Mouse (Mus musculus): ENCODE data around the gene Tsc1. TPM values are rescaled to one million over a fixed set of nuclear protein-coding genes. Genes with fewer than 3 reads are reported as not detected.

Gene Tsc1
- polyA plus RNA-seq, 1 experiment from 2014 or later, result 14.2 TPM

GRCm38 (mm10) chr2:28681718-28682117 is 40.7 kb downstream of the Tsc1 start:
- H3K27me3 ChIP-seq (ENCODE audit: control insufficient read depth, insufficient read depth, low read length), result no peaks in the 10 kb centered on the region
- no peaks in the 10 kb centered on the region for H3K9me3 ChIP-seq (replicated peaks; ENCODE audit: control insufficient read depth, low read length)
- peaks cover 21% of the 10 kb centered on the region for H3K36me3 ChIP-seq (ENCODE audit: control insufficient read depth, insufficient read depth, low read length)
- no peaks in the 10 kb centered on the region for H3K4me1 ChIP-seq (ENCODE audit: control insufficient read depth, insufficient read depth, low read length)
- WGBS (ENCODE audit: insufficient replicate concordance), result 91% methylated on average over 4 of the region's 4 CpGs
- H3K27ac ChIP-seq (ENCODE audit: low read depth, low read length), result no peak overlapping the region
- no peak overlapping the region for H3K9ac ChIP-seq (ENCODE audit: low read depth, low read length)
- no peak overlapping the region for H3K4me3 ChIP-seq (ENCODE audit: low read depth, low read length)
- ATAC-seq (replicated peaks; ENCODE audit: insufficient number of reproducible peaks, low FRiP score, low TSS enrichment), result no peak
- H3K4me2 ChIP-seq, result no peak overlapping the region

DNA sequence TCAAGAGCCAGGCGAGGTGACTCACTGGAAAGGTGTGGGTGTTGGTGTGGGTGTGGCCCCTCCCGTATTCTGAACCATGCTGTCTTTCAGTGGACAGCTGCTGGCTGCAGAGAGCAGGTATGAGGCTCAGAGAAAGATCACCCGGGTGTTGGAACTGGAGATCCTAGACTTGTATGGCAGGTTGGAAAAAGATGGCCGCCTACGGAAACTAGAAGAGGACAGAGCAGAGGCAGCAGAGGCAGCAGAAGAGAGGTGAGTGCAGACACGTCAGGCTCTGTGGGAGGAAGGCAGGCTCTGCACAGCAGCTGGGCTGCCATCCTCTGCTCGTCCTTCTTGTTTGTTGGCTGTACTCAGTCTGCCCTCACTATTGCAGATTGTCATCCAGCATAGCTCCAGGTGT is 44.9 kb downstream of the Tsc1 start:
- Histone ChIP-seq H3K36me3 (ENCODE audit: control insufficient read depth, insufficient read depth, low read length) (peaks cover 17% of the 10 kb centered on the region), H3K4me3 (ENCODE audit: low read depth, low read length) (no peak overlapping the region), H3K27ac (ENCODE audit: low read depth, low read length) (no peak overlapping the region), H3K9ac (ENCODE audit: low read depth, low read length) (no peak overlapping the region), H3K9me3 (replicated peaks; ENCODE audit: control insufficient read depth, low read length) (no peaks in the 10 kb centered on the region), H3K4me2 (no peak overlapping the region), H3K27me3 (ENCODE audit: control insufficient read depth, insufficient read depth, low read length) (no peaks in the 10 kb centered on the region), H3K4me1 (ENCODE audit: control insufficient read depth, insufficient read depth, low read length) (no peaks in the 10 kb centered on the region)
- WGBS (ENCODE audit: insufficient replicate concordance), result 85% methylated on average over 7 of the region's 7 CpGs
- ATAC-seq (replicated peaks; ENCODE audit: insufficient number of reproducible peaks, low FRiP score, low TSS enrichment), result no peak

DNA sequence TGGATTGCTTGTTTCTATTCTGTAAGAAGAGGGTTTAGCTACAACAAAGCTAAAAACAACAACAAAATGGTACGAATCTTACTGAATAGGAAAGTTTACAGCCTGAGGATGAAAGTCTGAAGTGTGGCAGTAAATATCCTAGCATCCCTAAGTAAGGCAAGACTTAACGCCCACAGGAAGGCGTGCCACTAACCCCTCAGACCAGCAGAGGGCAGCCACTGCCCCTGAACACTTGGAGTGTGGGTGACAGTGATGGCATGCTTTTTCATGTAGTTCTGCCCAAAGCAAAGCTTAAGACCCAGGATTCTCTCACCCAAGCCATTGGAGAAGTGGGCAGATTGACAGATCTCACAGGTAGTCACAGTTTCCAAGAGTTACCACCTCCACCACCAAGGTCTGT is 47.4 kb downstream of the Tsc1 start:
- peaks cover 12% of the 10 kb centered on the region for H3K36me3 ChIP-seq (ENCODE audit: control insufficient read depth, insufficient read depth, low read length)
- ATAC-seq (replicated peaks; ENCODE audit: insufficient number of reproducible peaks, low FRiP score, low TSS enrichment), result no peak
- 32% methylated on average over 3 of the region's 3 CpGs for WGBS (ENCODE audit: insufficient replicate concordance)
- H3K27ac ChIP-seq (ENCODE audit: low read depth, low read length), result no peak overlapping the region
- no peaks in the 10 kb centered on the region for H3K4me1 ChIP-seq (ENCODE audit: control insufficient read depth, insufficient read depth, low read length)
- no peaks in the 10 kb centered on the region for H3K9me3 ChIP-seq (replicated peaks; ENCODE audit: control insufficient read depth, low read length)
- no peak overlapping the region for H3K9ac ChIP-seq (ENCODE audit: low read depth, low read length)
- no peak overlapping the region for H3K4me3 ChIP-seq (ENCODE audit: low read depth, low read length)
- H3K27me3 ChIP-seq (ENCODE audit: control insufficient read depth, insufficient read depth, low read length), result no peaks in the 10 kb centered on the region
- no peak overlapping the region for H3K4me2 ChIP-seq

GRCm38 (mm10) chr2:28692692-28693091 is 51.7 kb downstream of the Tsc1 start:
- H3K9ac ChIP-seq (ENCODE audit: low read depth, low read length), result no peak overlapping the region
- H3K4me1 ChIP-seq (ENCODE audit: control insufficient read depth, insufficient read depth, low read length), result no peaks in the 10 kb centered on the region
- no peaks in the 10 kb centered on the region for H3K9me3 ChIP-seq (replicated peaks; ENCODE audit: control insufficient read depth, low read length)
- H3K27ac ChIP-seq (ENCODE audit: low read depth, low read length), result no peak overlapping the region
- H3K4me2 ChIP-seq, result no peak overlapping the region
- no peak for ATAC-seq (replicated peaks; ENCODE audit: insufficient number of reproducible peaks, low FRiP score, low TSS enrichment)
- H3K4me3 ChIP-seq (ENCODE audit: low read depth, low read length), result no peak overlapping the region
- H3K27me3 ChIP-seq (ENCODE audit: control insufficient read depth, insufficient read depth, low read length), result no peaks in the 10 kb centered on the region
- WGBS (ENCODE audit: insufficient replicate concordance), result 84% methylated on average over 9 of the region's 9 CpGs
- H3K36me3 ChIP-seq (ENCODE audit: control insufficient read depth, insufficient read depth, low read length), result no peaks in the 10 kb centered on the region

GRCm38 (mm10) chr2:28698566-28698965 is 57.5 kb downstream of the Tsc1 start:
- Histone ChIP-seq H3K9ac (ENCODE audit: low read depth, low read length) (no peak overlapping the region), H3K9me3 (replicated peaks; ENCODE audit: control insufficient read depth, low read length) (no peaks in the 10 kb centered on the region), H3K27ac (ENCODE audit: low read depth, low read length) (no peak overlapping the region), H3K4me1 (ENCODE audit: control insufficient read depth, insufficient read depth, low read length) (peaks cover 10% of the 10 kb centered on the region), H3K36me3 (ENCODE audit: control insufficient read depth, insufficient read depth, low read length) (no peaks in the 10 kb centered on the region), H3K4me3 (ENCODE audit: low read depth, low read length) (no peak overlapping the region), H3K4me2 (peak overlapping the region; percentile 92; the same call in 1 of the 2 replicates), H3K27me3 (ENCODE audit: control insufficient read depth, insufficient read depth, low read length) (no peaks in the 10 kb centered on the region)
- ATAC-seq (replicated peaks; ENCODE audit: insufficient number of reproducible peaks, low FRiP score, low TSS enrichment), result no peak
- 72% methylated on average over 5 of the region's 5 CpGs for WGBS (ENCODE audit: insufficient replicate concordance)

DNA sequence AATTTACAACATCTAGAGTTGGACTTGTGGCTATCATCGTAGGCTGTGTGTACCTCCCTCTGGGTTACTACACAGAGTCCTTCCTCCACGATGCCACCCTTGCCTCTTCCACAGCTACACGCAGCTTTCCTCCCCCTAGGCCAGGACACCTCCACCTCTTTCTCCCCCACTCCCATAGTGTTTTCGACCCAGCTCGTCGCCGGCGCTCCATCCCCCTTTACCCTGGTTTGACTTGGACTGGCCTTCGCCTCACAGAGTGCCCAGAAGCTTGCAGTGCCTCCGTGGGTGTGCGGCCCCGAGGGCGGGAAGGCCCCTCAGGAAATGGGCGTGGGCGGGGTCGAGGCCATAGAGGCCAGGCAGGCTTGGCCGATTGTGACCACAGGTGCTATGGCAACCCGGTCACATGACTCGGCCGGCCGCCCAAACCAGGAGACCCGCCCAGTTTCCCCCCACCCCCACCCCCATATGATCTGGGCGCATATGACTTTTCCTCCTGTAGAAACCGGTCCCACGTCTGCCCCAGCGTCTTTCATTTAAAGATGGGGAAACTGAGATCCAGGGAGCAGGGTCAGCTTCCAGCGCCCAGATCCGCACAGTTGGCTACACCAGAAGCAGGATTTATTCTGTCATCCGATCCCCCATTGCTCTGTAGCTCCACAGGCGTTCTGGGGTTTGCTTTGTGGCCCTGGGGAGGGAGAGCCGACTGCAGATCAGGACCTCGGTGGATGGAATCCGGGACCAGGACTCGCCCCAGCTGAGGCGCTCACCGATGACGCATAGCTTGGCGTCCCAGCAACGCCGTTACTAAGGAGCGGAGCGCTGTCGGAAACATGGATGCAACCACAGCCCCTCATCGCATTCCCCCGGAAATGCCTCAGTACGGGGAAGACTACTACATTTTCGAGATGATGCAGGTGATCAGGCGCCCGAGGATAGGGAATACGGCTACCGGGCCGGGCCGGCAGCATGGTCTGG is 58.6 kb downstream of the Tsc1 start, which contains the start of the genes Spaca9 and Ak8:
Gene Spaca9 (minus strand): TSS at position 367 of the 975 bp plus-strand sequence.
Gene Ak8 (plus strand): TSS at position 804 of the 975 bp plus-strand sequence.
- peak within 1 kb of the TSS; percentile 66 for H3K27ac ChIP-seq (ENCODE audit: low read depth, low read length)
- peak within 1 kb of the TSS; percentile 92 for H3K4me2 ChIP-seq

DNA sequence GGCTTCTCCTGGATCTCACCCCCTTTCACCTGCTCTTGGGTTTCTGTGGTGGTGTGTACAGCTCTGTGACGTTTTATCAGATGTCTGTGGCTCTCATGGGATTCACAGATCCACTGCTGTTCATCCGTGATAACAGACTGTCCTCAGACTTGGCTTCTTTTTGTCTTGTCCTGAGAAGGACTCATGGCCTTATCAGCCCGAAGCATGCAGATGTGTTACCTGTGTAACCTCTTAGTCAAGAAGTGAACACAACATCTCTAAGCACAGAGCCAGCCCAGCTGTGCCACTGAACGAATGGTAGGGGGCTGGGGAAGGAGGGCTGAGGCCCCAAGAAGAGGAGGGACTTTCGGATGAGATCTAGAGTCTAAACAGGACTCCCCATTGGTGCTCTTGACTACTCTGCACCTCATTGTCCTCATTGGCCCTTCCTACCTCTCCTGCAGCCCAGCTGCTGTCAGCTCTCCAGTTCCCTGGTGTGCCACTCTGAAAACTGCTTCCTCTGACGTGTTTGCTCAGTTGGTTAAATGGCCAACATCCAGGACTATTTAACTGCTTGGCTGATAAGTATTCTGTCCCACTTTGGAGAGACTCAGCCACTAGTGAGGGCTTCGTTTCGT is 60.7 kb downstream of the Tsc1 start:
- ATAC-seq (replicated peaks; ENCODE audit: insufficient number of reproducible peaks, low FRiP score, low TSS enrichment), result peak; percentile 52; the same call in 1 of the 2 replicates
- Histone ChIP-seq H3K9ac (ENCODE audit: low read depth, low read length) (no peak overlapping the region), H3K4me2 (0 out of 2 replicates have a peak overlapping the region, but pooled peaks have one; percentile 7), H3K27ac (ENCODE audit: low read depth, low read length) (peak overlapping the region; percentile 30; the same call in 1 of the 2 replicates), H3K36me3 (ENCODE audit: control insufficient read depth, insufficient read depth, low read length) (no peaks in the 10 kb centered on the region), H3K4me1 (ENCODE audit: control insufficient read depth, insufficient read depth, low read length) (peaks cover 10% of the 10 kb centered on the region), H3K4me3 (ENCODE audit: low read depth, low read length) (no peak overlapping the region), H3K27me3 (ENCODE audit: control insufficient read depth, insufficient read depth, low read length) (no peaks in the 10 kb centered on the region), H3K9me3 (replicated peaks; ENCODE audit: control insufficient read depth, low read length) (no peaks in the 10 kb centered on the region)
- WGBS (ENCODE audit: insufficient replicate concordance), result 65% methylated on average over 8 of the region's 8 CpGs

More for the DNA sequence above, 58.6 kb downstream of the Tsc1 start, which contains the start of the genes Spaca9 and Ak8:
- Histone ChIP-seq H3K9ac (ENCODE audit: low read depth, low read length) (peak within 1 kb of the TSS; percentile 77), H3K4me1 (ENCODE audit: control insufficient read depth, insufficient read depth, low read length) (peaks cover 10% of the 10 kb centered on the region), H3K4me3 (ENCODE audit: low read depth, low read length) (peak within 1 kb of the TSS; percentile 68), H3K9me3 (replicated peaks; ENCODE audit: control insufficient read depth, low read length) (no peaks in the 10 kb centered on the region), H3K36me3 (ENCODE audit: control insufficient read depth, insufficient read depth, low read length) (no peaks in the 10 kb centered on the region), H3K27me3 (ENCODE audit: control insufficient read depth, insufficient read depth, low read length) (no peaks in the 10 kb centered on the region)
- ATAC-seq (replicated peaks; ENCODE audit: insufficient number of reproducible peaks, low FRiP score, low TSS enrichment), result peak; percentile 81
- WGBS (ENCODE audit: insufficient replicate concordance), result 2% methylated on average over 53 of the region's 53 CpGs

DNA sequence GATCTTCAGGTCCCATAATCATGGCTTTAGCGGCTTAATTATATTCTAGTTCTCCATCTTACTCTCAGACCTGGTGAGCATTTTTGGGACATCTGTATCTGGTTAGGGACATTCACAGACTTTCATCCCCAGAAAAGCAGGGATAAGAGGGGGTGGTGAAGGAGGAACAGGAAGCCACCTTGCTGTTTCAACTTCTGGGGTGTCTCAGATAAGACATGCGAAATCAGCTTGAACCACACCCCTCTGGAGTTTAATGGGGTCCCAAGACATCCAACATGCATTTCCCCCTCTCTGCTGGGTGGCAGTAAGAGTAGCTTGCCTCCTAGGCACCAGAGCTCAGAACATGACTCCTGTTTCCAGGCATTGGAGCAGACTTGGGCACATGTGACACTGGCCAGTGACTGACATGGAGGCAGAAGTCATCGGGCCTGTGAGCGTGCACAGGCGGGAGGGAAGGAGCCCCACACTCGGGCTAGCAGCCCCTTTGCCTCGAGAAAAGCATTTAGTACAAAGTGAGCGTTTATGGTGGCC is 65.1 kb downstream of the Tsc1 start:
- no peak overlapping the region for H3K4me3 ChIP-seq (ENCODE audit: low read depth, low read length)
- WGBS (ENCODE audit: insufficient replicate concordance), result 60% methylated on average over 8 of the region's 8 CpGs
- H3K4me1 ChIP-seq (ENCODE audit: control insufficient read depth, insufficient read depth, low read length), result no peaks in the 10 kb centered on the region
- no peak overlapping the region for H3K4me2 ChIP-seq
- no peak overlapping the region for H3K9ac ChIP-seq (ENCODE audit: low read depth, low read length)
- H3K27ac ChIP-seq (ENCODE audit: low read depth, low read length), result no peak overlapping the region
- H3K36me3 ChIP-seq (ENCODE audit: control insufficient read depth, insufficient read depth, low read length), result no peaks in the 10 kb centered on the region
- no peaks in the 10 kb centered on the region for H3K9me3 ChIP-seq (replicated peaks; ENCODE audit: control insufficient read depth, low read length)
- no peaks in the 10 kb centered on the region for H3K27me3 ChIP-seq (ENCODE audit: control insufficient read depth, insufficient read depth, low read length)
- no peak for ATAC-seq (replicated peaks; ENCODE audit: insufficient number of reproducible peaks, low FRiP score, low TSS enrichment)

Data from heart, embryonic 11.5 days (tissue).